Mouse (Mus musculus): Measurements from ENCODE around the gene Gnb1.

- TF ChIP-seq CTCF (IDR thresholded peaks at IDR 0.05; ENCODE audit: control insufficient read depth, insufficient read depth, insufficient read length) (no peak), USF1 (IDR thresholded peaks at IDR 0.05; ENCODE audit: low read depth) (no peak)
These were observed 17.5 kb downstream of the Gnb1 start for GRCm38 (mm10) chr4:155508614-155509013.
